Mouse (Mus musculus) embryonic fibroblast, embryonic 13.5 days (primary cell): ENCODE data around the gene Nol3.
A peak's percentile ranks its signal among the peaks of the same experiment; 100 is the strongest.

Experiments
- CTCF ChIP-seq: IDR thresholded peaks from 2 replicates; pipeline ENCODE4 v1.5.1; 2011; ENCODE audit warnings: mild to moderate bottlenecking, control low read depth, low read length, moderate library complexity, borderline replicate concordance; ENCODE audit not compliant: insufficient read depth
- POLR2A ChIP-seq: IDR thresholded peaks from 2 replicates; pipeline ENCODE4 v1.6.1; 2011; ENCODE audit warnings: low read depth, mild to moderate bottlenecking, control low read depth, low read length, moderate library complexity

DNA sequence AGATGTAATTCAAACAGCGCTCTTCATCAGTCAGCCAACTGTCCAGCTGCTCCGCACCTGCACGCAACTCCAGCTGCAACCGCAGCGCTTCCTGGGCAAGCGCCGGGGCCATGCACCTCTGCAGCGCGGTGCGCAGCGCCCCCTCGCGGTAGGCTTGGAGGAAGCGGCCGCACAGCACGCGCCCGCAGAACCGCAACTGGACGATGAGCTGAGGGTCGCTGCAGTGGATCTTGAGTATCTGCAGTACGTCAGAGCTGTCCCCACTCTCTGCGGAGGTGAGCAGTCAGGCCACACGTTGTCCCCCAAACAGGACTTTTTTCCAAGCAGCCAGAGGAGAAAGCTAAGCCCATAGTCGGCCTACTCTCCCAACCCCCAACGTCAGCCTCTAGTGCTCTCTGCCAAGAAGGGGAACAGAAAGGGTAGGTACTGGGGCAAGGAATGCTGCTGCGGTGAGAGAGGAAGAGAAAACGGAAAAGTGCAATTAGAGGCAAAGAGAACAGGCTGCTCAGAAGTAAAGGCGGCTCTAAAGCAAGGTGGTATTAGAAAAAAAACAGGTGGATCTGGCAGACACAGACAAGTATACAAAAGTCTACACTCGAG lies 16.1 kb upstream of the Nol3 start:
- peak; percentile 93 for TF ChIP-seq CTCF
- TF ChIP-seq POLR2A: no peak
